Mouse (Mus musculus): ENCODE measurements around the gene Prr15.

GRCm38 (mm10) chr6:54327626-54328003 is 2.0 kb downstream of the Prr15 start:
- TF ChIP-seq CTCF (IDR thresholded peaks at IDR 0.05; ENCODE audit: low read depth, low read length) (no peak), POLR2A (IDR thresholded peaks at IDR 0.05; ENCODE audit: insufficient read depth, low read length) (no peak)
